Mouse (Mus musculus) T-cell, adult 2 months (primary cell): ENCODE results near the gene 2900011O08Rik.
"Not testable (repeated sequence)": the region's sequence is repeated elsewhere in the genome, so short reads cannot be mapped to it uniquely, and the experiment has no call there.

Experiments
- DNase-seq: peaks from one replicate; pipeline ENCODE4 v3.0.0; 2022; ENCODE audit warnings: low spot score

2900011O08Rik gene

DNA sequence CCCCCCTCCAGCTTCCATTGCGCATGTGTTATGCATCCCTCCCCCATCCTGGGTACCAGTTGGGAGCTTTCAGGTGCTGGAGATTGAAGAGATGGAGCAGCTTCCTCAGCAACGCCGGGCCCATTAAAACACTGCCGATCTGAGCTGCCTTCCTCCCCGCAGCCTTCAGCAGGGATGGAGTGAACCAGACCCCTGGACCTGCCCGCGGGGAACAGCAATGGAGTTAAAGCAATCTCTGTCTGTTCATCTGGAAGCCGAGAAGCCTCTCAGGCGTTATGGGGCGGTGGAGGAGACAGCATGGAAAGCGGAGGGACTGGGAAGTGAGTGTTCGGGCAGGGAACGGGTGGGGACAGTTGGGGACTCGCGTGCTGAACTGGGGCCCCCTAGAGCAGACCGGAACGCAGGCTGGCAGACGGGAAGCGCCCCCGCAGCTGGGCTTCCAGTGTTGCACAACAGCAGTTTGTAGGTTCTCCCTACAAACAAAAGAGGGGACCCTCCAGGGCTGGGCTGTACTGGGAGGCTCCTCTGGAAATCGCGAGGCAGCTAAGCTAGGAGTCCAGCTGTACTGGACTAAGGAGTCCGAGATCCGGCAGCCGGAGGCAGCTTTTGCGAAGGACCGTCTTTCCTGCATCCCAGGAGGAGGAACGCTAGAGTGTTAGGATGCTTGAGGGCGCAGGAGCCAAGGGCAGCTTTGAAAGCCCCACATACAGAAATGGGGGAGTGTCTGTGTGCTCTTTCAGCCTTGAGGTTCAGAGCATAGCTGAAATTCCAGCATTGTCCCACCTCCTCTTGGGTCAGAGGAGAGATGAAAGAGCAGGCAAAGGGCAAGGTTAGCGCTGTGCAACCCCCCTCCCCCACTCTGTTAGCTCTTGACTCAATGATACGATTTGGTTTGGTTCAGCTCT is at the start of gene 2900011O08Rik, which contains the start of gene Ifitm7:
2900011O08Rik (plus strand) TSS at position 31 of the 905 bp plus-strand sequence.
Ifitm7 (minus strand) TSS at position 315 of the 905 bp plus-strand sequence.
- DNase-seq, result no peak

DNA sequence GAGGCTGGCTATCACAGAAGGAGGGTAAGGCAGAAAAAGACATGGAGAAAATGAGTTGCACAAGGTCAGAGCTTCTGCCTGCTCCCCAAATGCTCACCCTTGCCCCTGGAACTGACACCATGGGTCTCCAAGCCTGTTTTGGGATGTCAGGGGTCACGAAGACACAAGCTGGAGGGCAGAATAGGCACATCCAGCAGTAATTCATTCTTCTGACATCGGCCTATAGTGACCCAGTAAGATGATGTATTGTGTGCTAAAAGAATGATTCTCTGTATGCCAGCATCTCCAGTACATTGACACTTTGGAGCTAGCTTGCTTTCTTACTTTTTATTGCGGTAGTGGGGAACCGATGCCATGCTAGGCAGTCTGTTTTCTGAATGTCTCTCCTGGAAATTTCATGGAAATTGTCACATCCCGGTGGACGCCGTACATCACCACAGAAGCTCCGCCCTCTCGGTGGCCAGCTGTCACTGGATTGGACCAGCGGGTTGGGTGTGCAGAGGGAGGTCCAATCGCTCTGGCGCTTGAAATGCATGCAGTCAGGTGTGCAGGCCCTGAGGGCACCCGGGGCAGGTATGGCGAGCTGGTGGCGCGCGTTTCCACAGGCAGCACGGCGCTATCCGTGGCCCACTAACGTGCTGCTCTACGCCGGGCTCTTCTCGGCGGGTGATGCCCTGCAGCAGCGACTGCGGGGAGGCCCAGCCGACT is 46.1 kb upstream of the 2900011O08Rik start:
- DNase-seq, result no peak

DNA sequence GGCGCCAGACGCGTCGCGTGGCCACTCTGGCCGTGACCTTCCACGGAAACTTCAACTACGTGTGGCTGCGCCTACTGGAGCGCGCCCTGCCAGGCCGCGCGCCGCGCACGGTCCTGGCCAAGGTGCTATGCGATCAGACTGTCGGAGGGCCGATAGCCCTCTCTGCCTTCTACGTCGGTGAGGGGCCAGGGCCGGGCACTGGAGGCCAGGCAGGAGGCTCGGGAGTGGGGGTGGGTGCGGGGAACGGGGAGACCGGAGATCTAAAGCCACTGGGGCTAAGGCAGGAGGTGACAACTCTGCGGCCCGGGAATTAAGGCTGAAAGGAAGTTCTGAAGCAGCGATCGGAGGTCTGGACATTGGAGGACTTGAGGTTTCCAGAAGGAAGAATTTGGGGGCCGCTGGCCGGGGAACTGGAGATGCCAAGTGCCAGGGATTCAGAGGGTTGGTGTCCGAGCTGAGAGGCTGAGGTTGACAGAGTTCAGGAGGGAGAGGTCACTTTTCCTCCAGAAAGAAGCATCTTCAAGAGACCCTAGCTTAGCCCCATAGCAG is 45.5 kb upstream of the 2900011O08Rik start:
- no peak for DNase-seq

DNA sequence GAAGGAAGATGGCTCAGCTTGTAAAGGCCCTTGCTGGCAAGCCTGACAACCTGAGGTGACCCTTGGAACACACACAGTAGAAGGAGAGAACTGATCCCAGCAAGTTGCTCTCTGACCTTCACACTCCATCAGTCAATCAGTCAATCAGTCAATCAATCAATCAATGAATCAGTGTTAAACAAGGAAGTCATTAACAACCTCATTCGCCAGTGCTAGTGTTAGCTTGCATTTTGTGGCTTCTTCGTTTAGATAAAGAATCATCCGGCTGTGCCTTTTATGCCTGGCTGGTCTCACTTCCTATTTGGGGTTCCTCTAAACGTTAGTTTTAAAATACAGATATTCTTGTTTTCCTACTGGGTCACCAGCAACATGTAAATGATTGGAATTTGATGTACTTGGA is 42.2 kb upstream of the 2900011O08Rik start:
- DNase-seq, result no peak

DNA sequence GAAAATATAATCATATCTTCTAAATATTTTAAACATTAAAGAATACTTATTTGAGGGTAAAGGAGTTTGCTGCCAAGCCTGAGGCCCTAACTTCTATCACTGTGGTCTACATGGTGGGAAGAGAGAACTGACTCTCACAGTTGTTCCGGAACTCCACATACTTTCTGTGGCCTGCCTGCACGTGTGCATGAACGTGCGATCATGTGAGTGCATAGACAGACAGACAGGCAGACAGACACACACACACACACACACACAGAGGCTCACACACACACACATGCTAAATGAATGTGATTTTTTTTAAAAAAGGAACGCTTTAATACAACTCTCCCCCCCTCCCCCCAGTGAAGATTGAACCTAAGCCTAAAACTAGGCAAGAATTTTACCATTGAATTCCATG is 41.7 kb upstream of the 2900011O08Rik start:
- no peak for DNase-seq

DNA sequence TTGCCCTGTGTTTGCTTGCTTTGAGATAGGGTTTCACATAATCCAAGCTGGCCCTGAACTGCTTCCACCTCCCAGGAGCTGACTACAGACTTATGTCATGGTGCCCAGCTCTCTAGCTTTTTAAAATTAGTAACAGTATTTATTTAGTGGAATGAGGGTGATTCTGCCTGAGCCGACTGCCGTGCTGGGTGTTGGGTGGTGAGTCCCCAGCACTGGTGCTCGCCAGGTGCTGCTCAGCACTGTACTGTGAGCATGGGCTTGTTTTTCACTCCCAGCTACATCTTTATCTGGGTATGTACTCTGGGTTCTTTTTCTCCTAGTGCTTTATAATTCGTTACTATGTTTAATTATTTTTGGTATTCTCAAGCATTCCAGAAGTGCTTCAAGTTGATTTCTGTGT is 41.3 kb upstream of the 2900011O08Rik start:
- no peak for DNase-seq

DNA sequence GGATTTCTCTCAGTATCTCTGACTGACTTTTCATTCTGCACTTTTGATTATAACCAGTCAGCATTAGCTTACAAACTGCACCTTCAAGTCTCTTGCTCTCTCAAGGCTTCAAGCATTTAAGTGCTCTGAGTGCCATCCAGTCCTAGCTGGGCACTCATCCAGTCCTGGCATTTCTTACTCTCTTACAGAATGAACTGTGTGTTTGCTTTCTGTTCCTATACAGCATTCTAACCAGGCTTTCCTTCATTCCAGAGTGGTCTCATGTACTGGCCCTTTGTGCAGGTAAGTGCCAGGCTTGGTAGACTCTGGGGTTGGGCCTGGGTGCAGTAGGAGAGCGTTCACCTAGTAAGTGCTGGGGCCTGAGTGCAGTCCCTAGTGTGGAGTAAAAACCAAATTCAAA is 40.1 kb upstream of the 2900011O08Rik start:
- DNase-seq, result no peak

DNA sequence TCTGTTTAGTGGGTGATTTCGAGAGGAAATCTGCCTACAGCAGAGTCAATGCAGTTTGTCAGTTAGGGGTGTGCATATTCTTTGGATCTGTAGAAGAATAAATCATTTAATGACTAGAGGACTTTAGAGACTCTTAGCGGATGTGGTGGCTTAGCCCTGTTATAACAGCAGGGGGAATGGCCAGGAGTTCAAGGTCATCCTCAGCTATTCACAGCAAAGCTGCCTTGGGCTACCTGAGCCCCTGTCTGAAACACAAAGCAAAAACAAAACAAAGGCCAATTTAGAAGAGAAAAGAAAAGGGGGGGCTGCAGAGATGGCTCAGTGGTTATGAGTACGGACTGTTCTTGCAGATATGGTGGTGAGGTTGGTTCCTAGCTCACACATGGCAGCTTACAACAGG is 35.2 kb upstream of the 2900011O08Rik start:
- no peak for DNase-seq

DNA sequence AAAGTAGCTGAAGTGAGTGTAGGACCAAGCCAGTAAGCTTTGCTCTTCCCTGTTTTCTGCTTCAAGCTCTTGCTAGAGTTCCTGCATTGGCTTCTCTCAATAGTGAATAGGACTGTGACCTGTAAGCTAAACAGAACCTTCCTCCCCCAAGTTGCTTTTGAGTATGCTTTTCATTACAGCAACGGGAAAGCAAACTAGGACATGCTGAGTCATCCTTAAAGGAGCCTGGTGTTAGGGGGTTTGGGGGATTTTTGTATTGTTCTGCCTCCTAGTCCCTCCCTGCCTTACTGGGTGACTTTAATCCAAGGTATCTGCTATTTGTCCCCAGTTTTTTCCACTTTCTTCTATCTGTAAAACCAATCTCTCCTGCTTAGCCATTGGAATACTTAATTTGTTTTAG is 24.4 kb upstream of the 2900011O08Rik start:
- DNase-seq, result no peak

DNA sequence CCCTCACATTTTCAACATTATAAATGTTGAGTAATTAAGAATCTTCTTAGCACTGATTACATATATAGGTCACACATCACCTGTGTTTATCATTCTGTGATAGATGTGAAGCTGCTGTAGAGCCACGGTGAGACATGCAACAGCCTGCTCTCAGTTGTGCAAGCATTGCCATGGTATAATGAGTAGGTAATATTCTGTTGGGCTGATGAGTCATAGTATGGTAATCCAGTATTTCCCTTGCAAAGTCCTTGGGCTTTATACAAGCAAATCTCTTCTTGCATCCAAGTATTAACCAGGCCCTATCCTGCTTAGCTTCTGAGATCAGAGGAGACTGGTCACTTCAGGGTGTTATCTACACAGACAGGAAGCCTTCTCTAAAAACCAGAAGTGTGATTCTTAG is 17.3 kb upstream of the 2900011O08Rik start:
- no peak for DNase-seq

DNA sequence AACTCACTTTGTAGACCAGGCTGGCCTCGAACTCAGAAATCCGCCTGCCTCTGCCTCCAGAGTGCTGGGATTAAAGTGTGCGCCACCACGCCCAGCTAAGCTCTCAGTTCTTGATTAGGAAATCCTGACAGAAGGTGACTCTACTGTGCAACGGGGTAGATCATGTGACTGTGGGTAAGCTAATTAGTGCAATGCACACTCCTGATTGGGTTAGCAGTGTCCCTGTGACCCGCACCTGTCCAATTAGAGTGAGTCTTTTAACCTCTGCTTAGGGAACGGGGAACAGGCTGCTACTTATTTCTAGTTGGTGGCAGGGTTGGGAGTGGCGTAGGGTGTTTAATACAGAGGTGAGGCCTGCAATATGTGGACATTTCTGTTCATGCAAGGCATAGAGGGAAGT is 14.4 kb upstream of the 2900011O08Rik start:
- DNase-seq, result no peak

DNA sequence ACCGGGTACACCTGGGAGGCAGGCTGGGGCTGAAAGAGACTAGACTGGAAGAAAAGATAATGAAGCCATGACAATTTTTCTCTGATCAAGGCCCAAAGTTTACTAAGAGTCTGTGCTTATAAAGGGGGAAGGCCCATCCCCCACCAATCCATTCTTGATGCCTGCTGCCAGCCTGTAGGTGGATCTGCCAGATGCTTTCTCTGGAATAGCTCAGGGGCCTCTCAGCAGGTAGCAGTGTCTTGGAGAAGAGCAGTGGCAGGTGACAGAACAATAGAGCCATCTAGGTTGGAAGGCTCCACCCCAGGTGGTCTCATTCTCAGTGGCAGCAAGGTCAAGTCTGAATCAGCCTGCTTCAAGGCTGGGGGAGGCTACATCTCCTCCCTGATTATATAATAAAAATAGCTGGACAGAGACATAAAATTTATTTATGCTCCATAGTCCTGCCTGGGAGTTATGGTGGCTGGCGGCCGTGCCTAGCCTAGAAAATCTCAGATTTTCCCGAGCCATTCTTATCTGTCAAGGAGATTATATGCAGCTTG is 10.0 kb upstream of the 2900011O08Rik start:
- not testable (repeated sequence) for DNase-seq

DNA sequence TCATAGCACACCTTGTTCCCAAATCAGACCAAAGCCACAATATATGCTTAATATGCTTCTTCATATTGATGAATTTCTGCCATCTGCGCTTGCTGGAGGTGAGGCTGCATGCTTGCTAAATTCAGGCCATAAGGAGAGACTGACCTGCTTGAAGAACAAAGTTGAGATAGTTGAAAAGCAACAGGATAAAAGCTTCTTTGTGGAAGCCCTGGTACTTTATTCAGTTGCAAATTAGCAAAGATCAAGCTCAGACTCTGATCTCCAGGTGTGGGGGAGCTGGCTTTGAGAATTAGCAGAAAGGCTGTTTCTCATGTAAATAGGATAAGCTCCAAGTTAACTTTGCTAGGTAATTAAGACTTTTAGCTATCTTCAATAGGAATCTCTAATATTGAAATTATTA is 9.4 kb upstream of the 2900011O08Rik start:
- DNase-seq, result not testable (repeated sequence)

DNA sequence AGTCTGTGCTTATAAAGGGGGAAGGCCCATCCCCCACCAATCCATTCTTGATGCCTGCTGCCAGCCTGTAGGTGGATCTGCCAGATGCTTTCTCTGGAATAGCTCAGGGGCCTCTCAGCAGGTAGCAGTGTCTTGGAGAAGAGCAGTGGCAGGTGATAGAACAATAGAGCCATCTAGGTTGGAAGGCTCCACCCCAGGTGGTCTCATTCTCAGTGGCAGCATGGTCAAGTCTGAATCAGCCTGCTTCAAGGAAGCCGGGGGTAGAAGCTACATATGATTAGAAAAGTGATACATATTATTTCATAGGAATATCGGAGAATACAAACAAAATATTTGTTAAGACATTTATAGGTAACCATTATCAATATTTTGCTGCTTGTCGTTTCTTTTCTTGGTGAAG is 4.7 kb upstream of the 2900011O08Rik start:
- not testable (repeated sequence) for DNase-seq

DNA sequence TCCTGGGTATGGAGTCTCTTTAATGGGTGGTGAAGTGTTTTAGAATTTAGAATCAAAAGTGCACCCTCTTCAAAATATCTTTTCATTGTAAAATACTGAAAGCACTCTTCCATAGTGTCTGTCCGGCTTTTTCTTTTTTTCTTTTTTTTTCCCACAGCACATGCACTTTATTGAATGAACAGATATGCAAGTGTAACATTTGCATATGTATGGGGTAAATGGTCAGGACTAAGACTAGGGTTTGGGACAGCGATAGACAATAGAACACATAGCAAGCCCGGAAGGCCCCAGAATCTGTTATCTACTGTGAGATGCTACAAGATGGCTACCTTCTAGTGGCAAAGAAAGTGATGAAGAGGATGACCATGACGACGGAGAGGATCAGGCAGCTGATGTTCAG is 3.2 kb upstream of the 2900011O08Rik start:
- no peak for DNase-seq

DNA sequence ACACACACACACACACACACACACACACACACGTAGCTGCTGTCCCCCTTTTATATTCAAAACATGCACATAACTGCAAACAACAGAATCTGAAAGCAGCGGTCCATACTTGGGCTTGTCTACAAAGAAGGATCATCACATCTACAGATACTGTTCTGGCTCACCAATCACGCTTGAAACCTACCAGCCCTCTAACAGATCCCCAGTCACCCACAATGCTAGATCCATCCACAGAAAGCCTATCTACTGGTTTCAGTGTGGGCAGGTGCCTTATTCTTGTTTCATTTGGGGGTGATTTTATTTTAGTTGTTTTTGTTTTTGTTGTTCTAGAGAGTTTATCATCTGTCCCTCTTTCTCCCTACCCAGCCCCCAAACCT is 219 bp upstream of the 2900011O08Rik start:
- no peak for DNase-seq

DNA sequence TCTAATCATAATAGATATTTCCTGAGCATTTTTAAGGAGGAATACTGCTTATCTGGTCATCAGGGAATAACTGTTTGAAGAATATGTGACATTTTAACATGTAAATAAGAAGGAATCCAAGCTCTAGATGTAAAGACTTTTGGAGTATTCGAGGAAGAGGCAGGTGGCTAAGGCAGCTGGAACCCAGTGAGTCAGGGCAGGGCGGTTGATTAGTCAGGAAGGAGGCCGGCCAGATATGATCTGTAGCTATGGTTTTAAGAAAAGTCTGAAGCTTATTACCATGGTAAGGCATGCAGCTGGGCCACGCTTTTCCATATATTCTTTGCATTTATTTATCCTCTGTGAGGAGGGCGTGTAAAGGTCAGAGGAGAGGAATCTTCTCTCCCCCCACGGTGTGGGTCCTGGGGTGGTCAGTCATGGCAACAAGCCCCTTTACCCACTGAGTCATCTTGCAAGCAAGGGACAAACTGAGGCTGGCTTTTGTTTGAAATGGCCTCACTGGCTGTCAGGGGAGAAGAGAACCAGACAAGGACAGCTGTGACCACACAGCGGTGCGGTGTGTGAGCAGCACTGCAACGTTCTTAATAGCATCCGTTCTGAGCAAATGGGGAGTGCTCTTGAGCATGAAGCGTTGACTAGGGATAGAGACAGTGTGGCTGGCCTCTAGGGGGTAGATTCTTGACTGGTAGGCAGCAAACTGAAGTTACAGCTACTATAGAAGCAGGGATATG is 6.3 kb downstream of the 2900011O08Rik start:
- DNase-seq, result no peak

DNA sequence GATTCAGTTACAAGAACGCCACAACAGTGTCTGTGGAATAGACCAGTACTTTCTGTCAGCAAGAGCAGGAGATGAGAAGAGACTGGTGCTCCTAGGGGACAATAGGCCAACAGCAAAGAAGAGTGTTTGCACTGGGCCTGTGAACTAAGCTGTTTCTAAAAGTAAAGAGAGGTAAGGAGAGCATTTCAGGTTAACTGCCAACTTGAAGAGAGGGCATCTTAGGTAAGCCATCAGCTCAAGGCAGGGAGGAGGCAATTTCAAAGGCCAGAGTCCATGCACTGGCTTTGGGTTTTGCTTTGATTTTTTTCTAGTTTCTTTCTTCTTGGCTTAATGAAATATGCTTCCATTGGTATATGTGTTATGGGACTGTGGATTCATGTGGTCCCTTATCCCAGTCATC is 7.7 kb downstream of the 2900011O08Rik start:
- no peak for DNase-seq

DNA sequence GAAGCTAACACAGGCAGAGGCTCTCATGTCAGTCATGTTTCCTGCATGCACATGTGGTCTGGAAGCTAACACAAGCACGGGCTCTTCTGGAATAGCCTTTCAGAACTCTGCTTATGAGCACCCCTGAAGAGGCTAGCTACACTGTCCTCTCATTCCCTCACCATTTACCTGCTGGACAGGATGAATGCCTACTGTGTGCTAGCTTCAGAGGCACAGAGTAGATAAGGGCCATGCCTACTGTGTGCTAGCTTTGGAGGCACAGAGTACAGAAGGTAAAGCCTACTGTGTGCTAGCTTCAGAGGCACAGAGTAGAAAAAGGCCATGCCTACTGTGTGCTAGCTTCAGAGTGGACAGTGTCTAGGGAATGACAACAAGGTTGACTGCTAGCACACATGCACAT is 8.1 kb downstream of the 2900011O08Rik start:
- no peak for DNase-seq

DNA sequence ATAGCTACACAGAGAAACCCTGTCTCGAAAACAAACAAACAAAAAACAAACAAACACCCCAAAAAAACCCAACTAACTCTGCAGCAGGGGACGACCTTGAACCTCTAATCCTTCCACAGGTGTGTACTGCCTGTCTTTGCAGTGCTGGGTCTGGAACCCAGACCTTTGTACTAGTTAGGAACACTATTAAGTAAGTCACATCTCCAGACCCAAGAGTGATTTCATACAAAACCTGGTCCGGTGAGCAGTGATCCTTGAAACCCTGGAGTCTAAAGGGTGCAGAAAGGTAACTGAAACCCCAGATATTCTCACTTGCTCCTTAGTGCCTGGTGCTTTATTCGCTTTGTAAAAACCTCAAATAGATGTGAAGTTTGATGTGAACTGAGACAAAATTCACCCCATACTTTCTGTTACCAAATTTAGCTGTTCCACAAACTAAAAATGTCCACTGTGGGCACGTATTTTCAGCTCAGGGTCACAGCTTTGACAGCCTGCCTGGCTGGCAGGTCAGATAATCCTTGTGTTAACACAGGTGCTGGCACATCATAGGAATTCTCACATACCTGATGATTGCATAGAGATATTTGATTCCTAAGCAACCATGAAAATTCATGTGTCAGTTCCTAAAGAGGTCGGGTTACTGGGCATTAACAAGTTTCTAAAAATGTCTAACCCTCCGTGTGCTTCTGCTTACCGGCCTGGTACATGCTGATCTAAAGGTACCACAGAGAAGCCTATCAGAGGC is 17.2 kb downstream of the 2900011O08Rik start:
- DNase-seq, result no peak

DNA sequence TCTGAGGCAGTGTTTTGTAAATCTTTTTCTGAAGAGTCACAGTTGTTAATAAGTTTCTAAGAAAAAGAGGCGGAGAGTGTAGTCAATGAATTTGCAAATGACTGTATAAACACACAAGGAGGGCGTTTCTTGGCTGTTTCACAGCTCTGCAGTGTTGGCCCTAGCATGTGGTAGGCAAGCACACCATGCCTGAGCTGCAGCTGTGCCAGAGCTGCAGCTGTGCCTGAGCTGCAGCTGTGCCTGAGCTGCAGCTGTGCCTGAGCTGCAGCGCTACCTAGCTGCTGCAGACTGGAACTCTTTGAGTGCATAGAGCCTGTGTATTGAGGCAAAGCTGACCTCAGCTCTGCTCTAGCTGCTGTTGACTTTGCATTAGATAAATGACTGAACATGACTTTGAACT is 17.8 kb downstream of the 2900011O08Rik start:
- DNase-seq, result no peak
